Comparison of ENCODE assay signal across 8 mouse cellular contexts in the genomic region with DNA sequence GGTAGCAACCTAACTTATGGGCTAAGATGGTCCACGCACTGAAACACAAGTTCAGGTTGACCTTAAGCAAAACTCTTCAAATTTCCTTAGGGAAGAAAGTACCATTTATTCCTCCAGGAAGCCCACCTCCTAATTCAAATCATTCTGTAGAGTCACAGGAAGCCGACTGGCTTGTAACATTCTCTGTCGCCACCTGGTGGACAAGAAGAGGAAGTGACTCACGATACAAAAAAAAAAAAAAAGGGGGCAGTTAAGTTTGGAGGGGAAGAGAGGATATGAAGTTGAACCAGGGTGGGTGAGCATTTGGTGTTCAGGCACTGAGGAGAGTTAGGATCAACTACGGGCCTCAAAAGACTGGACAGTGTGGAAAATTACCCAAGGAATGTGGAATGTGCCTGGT. TPM values are rescaled to one million over a fixed set of nuclear protein-coding genes. Genes with fewer than 3 reads are reported as not detected.
DNase-seq lines count a peak whose midpoint lies in the region; ATAC-seq and TF ChIP-seq lines count a peak whose summit lies in the region.

No protein-coding gene starts in this region.

- no peak overlapping the region for H3K4me2 ChIP-seq in hindbrain, embryonic 11.5 days (replicated peaks; ENCODE audit: low read depth, low read length)
- no peak overlapping the region for H3K4me2 ChIP-seq in hindbrain, embryonic 16.5 days (ENCODE audit: low read length)
- no peak overlapping the region for H3K4me2 ChIP-seq in embryonic facial prominence, embryonic 14.5 days (ENCODE audit: low read depth, low read length)

- WGBS in hindbrain, embryonic 11.5 days: 20% methylated on average over 5 of the region's 5 CpGs
- 22% methylated on average over 5 of the region's 5 CpGs for WGBS in hindbrain, embryonic 16.5 days
- WGBS in embryonic facial prominence, embryonic 14.5 days: 21% methylated on average over 5 of the region's 5 CpGs

- H3K4me3 ChIP-seq in hindbrain, embryonic 11.5 days (ENCODE audit: low read depth, low read length): no peak overlapping the region
- H3K4me3 ChIP-seq in hindbrain, embryonic 16.5 days (ENCODE audit: low read length): no peak overlapping the region
- H3K4me3 ChIP-seq in E14TG2a.4 (replicated peaks; ENCODE audit: low read length): no peak overlapping the region
- H3K4me3 ChIP-seq in embryonic facial prominence, embryonic 14.5 days (ENCODE audit: low read depth, low read length): no peak overlapping the region

- peak; percentile 40 for DNase-seq in hindbrain, embryonic 11.5 days (ENCODE audit: low spot score)
- peak; percentile 34 for DNase-seq in A20 (ENCODE audit: low read depth, low spot score)
- DNase-seq in embryonic facial prominence, embryonic 14.5 days (ENCODE audit: low spot score): peak; percentile 7
- peak; percentile 16 for DNase-seq in thymus, postnatal 25 days
- no peak for DNase-seq in layer of hippocampus, adult 11-12 months (ENCODE audit: low spot score)
- DNase-seq in ovary, adult 18-20 months (ENCODE audit: low spot score): no peak

- TF ChIP-seq CTCF in E14TG2a.4 (conservative IDR thresholded peaks at IDR 0.05; ENCODE audit: low read length): peak; percentile 39

- no peaks in the 10 kb centered on the region for H3K9me3 ChIP-seq in hindbrain, embryonic 11.5 days (ENCODE audit: control insufficient read depth, low read length)
- no peaks in the 10 kb centered on the region for H3K9me3 ChIP-seq in hindbrain, embryonic 16.5 days (ENCODE audit: control insufficient read depth, low read length)
- H3K9me3 ChIP-seq in E14TG2a.4 (ENCODE audit: low read length): no peaks in the 10 kb centered on the region
- H3K9me3 ChIP-seq in embryonic facial prominence, embryonic 14.5 days (ENCODE audit: control insufficient read depth, low read length): no peaks in the 10 kb centered on the region

- no peaks in the 10 kb centered on the region for H3K4me1 ChIP-seq in hindbrain, embryonic 11.5 days (replicated peaks; ENCODE audit: control insufficient read depth, insufficient read depth, low read length)
- no peaks in the 10 kb centered on the region for H3K4me1 ChIP-seq in hindbrain, embryonic 16.5 days (ENCODE audit: control insufficient read depth, insufficient read depth, low read depth, low read length)
- H3K4me1 ChIP-seq in E14TG2a.4 (replicated peaks; ENCODE audit: low read depth, low read length): no peaks in the 10 kb centered on the region
- no peaks in the 10 kb centered on the region for H3K4me1 ChIP-seq in embryonic facial prominence, embryonic 14.5 days (ENCODE audit: control insufficient read depth, insufficient read depth, low read length)

- no peaks in the 10 kb centered on the region for H3K27me3 ChIP-seq in hindbrain, embryonic 11.5 days (ENCODE audit: control insufficient read depth, insufficient read depth, low read length)
- no peaks in the 10 kb centered on the region for H3K27me3 ChIP-seq in hindbrain, embryonic 16.5 days (replicated peaks; ENCODE audit: control insufficient read depth, insufficient read depth, low read length)
- H3K27me3 ChIP-seq in E14TG2a.4 (ENCODE audit: insufficient read depth, low read length): no peaks in the 10 kb centered on the region
- H3K27me3 ChIP-seq in embryonic facial prominence, embryonic 14.5 days (replicated peaks; ENCODE audit: control insufficient read depth, insufficient read depth, low read length): no peaks in the 10 kb centered on the region

- ATAC-seq in hindbrain, embryonic 11.5 days (ENCODE audit: low FRiP score): no peak
- no peak for ATAC-seq in hindbrain, embryonic 16.5 days
- ATAC-seq in embryonic facial prominence, embryonic 14.5 days (ENCODE audit: low read depth): no peak

- no peaks in the 10 kb centered on the region for H3K36me3 ChIP-seq in hindbrain, embryonic 11.5 days (ENCODE audit: control insufficient read depth, insufficient read depth, low read length)
- H3K36me3 ChIP-seq in hindbrain, embryonic 16.5 days (ENCODE audit: control insufficient read depth, insufficient read depth, low read length): no peaks in the 10 kb centered on the region
- H3K36me3 ChIP-seq in E14TG2a.4 (ENCODE audit: insufficient read depth, low read length): no peaks in the 10 kb centered on the region
- H3K36me3 ChIP-seq in embryonic facial prominence, embryonic 14.5 days (ENCODE audit: control insufficient read depth, insufficient read depth, low read length): no peaks in the 10 kb centered on the region

- H3K9ac ChIP-seq in hindbrain, embryonic 11.5 days (ENCODE audit: low read depth, low read length): no peak overlapping the region
- no peak overlapping the region for H3K9ac ChIP-seq in hindbrain, embryonic 16.5 days (ENCODE audit: low read depth, low read length)
- H3K9ac ChIP-seq in embryonic facial prominence, embryonic 14.5 days (ENCODE audit: low read depth, low read length): no peak overlapping the region

- H3K27ac ChIP-seq in hindbrain, embryonic 11.5 days (ENCODE audit: low read depth, low read length): no peak overlapping the region
- H3K27ac ChIP-seq in hindbrain, embryonic 16.5 days (ENCODE audit: low read depth, low read length): no peak overlapping the region
- H3K27ac ChIP-seq in embryonic facial prominence, embryonic 14.5 days (replicated peaks; ENCODE audit: low read depth, low read length): no peak overlapping the region

RNA-seq across cellular contexts. Expression of a gene that starts 18.6 kb away (rescaled TPM):
- polyA plus RNA-seq in hindbrain, embryonic 11.5 days (2014; fragmentation: Nextera tagmentation; extraction: Ambion mirVana): 16.4 and 16.5 TPM in 2 replicates
- 8.3 and 8.7 TPM in 2 replicates for polyA plus RNA-seq in hindbrain, embryonic 16.5 days (2015; fragmentation: Nextera tagmentation; extraction: Ambion mirVana)
- polyA plus RNA-seq in embryonic facial prominence, embryonic 14.5 days (2014; fragmentation: Nextera tagmentation; extraction: Ambion mirVana): 7.0 and 8.4 TPM in 2 replicates

Comparison
In these comparisons a context has a peak if more than half of its experiments do, and no peak if none do; other contexts are left out.
1. DNase-seq: peak in hindbrain, embryonic 11.5 days (single experiment), A20 (single experiment), embryonic facial prominence, embryonic 14.5 days (single experiment) and thymus, postnatal 25 days (single experiment); none in layer of hippocampus, adult 11-12 months (single experiment) and ovary, adult 18-20 months (single experiment).